Mouse (Mus musculus) forebrain, embryonic 13.5 days (tissue): ENCODE data around the gene Eml5. TPM values are rescaled to one million over a fixed set of nuclear protein-coding genes. Genes with fewer than 3 reads are reported as not detected.

Experiments
- ATAC-seq: fragments of 200-750 bp; cut with Nextera tagmentation; 2 replicates; pipeline ENCODE4 v1.8.0; 2017
- H3K27ac ChIP-seq: fragments of 300-500 bp; sonication (generic); 2 replicates; pipeline ENCODE4 v1.5.1; 2015; ENCODE audit warnings: inconsistent platforms, mild to moderate bottlenecking, moderate library complexity
- H3K27me3 ChIP-seq: fragments of 300-500 bp; sonication (generic); 2 replicates; pipeline ENCODE4 v1.6.1; 2015; ENCODE audit warnings: mild to moderate bottlenecking, inconsistent platforms
- H3K36me3 ChIP-seq: fragments of 300-500 bp; sonication (generic); 2 replicates; pipeline ENCODE4 v1.6.1; 2015; ENCODE audit warnings: mild to moderate bottlenecking, inconsistent platforms; ENCODE audit not compliant: poor library complexity, severe bottlenecking
- H3K4me1 ChIP-seq: fragments of 300-500 bp; sonication (generic); 2 replicates; pipeline ENCODE4 v1.6.1; 2015; ENCODE audit warnings: inconsistent platforms
- H3K4me2 ChIP-seq: fragments of 300-500 bp; sonication (generic); 2 replicates; pipeline ENCODE4 v1.6.1; 2015; ENCODE audit warnings: inconsistent platforms, mild to moderate bottlenecking, moderate library complexity
- H3K4me3 ChIP-seq: fragments of 300-500 bp; sonication (generic); 2 replicates; pipeline ENCODE4 v1.5.1; 2015; ENCODE audit warnings: mild to moderate bottlenecking, inconsistent platforms
- H3K9ac ChIP-seq: fragments of 300-500 bp; sonication (generic); 2 replicates; pipeline ENCODE4 v1.6.1; 2015; ENCODE audit warnings: mild to moderate bottlenecking, inconsistent platforms
- H3K9me3 ChIP-seq: fragments of 300-500 bp; sonication (generic); replicated peaks from 2 replicates; pipeline ENCODE4 v1.6.1; 2016; ENCODE audit warnings: inconsistent platforms
- WGBS: fragments of 180-500 bp; shearing (Covaris S2); methylation state at CpG from one replicate; pipeline ENCODE4 v1.1.7; 2015; 5-methylcytosine and 5-hydroxymethylcytosine counted together
- polyA plus RNA-seq: library from polyadenylated mRNA; unstranded; fragments of >200 nt; fragmentation: Nextera tagmentation; extraction: Ambion mirVana; gene quantifications from 2 replicates; pipeline ENCODE4 v1.2.1, GENCODE M21; 2015

Gene Eml5
- polyA plus RNA-seq, 1 experiment from 2014 or later = 27.0 TPM

DNA sequence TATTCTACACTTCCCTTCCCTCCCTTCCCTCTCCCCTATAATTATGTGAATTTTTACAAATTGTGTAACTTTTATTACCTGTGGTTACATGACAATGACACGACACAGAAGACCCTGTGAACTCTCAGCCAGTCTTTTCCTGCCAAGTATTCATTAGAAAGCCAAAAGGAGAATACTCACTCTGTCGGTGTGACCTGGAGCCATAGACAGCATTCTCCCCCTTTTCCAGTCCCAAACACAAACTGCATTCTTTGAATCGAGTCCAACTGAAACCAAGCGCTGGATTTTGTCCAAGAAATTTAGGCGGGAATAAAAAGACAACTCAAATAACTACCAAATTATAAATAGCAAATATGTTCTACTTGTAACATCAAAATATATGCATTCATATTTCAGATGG, 19.5 kb downstream of the Eml5 start:
- Histone ChIP-seq H3K9ac (no peak overlapping the region), H3K27ac (no peak overlapping the region), H3K4me1 (0 out of 2 replicates have a peak, but pooled peaks cover 3% of the 10 kb centered on the region), H3K4me2 (no peak overlapping the region), H3K4me3 (no peak overlapping the region), H3K27me3 (no peaks in the 10 kb centered on the region), H3K9me3 (no peaks in the 10 kb centered on the region), H3K36me3 (no peaks in the 10 kb centered on the region)
- no peak for ATAC-seq
- WGBS = 47% methylated on average over 5 of the region's 5 CpGs

DNA sequence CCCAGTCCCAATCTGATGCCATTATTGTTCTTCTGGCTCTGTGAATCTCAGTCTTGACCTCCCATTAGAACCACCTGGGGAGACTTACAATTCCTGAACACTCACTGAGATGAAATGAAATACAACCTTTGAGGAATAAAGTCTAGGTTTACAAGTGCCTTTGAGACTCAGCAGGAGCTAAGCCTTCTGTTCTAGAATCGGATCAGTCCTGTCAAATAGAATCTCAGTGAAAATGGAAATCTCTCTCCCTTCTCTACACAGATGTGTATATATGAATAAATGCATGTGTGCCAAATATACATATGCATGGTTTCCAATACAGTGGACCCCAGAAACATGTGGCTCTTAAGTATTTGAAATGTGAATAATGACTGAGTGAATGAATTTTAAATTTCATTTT, 22.6 kb downstream of the Eml5 start:
- WGBS = 31% methylated on average over 1 of the region's 1 CpGs
- H3K9ac ChIP-seq = no peak overlapping the region
- no peak overlapping the region for H3K4me2 ChIP-seq
- H3K27ac ChIP-seq = no peak overlapping the region
- no peak overlapping the region for H3K4me3 ChIP-seq
- H3K4me1 ChIP-seq = 0 out of 2 replicates have a peak, but pooled peaks cover 3% of the 10 kb centered on the region
- ATAC-seq = no peak
- no peaks in the 10 kb centered on the region for H3K36me3 ChIP-seq
- no peaks in the 10 kb centered on the region for H3K9me3 ChIP-seq
- no peaks in the 10 kb centered on the region for H3K27me3 ChIP-seq

DNA sequence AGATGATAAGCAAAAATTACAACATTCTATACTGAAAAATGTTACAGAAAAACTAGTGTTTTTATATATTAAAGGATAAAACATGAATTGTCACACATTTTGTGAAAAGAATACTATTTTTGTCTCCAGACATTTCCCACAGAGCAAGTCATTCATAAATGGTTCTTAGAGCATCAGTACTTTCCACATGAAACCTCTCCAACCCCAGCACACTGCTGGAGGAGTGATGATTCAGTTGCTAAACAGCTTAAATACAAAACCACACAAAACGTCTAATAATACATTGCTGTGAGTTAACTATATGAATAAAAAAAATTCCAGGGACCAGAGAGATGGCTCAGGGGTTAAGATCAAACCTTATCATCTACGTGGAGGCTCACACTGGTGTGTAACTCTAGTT, 26.1 kb downstream of the Eml5 start:
- H3K4me3 ChIP-seq = no peak overlapping the region
- H3K9me3 ChIP-seq = no peaks in the 10 kb centered on the region
- H3K27me3 ChIP-seq = no peaks in the 10 kb centered on the region
- no peak overlapping the region for H3K4me2 ChIP-seq
- no peaks in the 10 kb centered on the region for H3K4me1 ChIP-seq
- H3K36me3 ChIP-seq = peaks cover 6% of the 10 kb centered on the region
- H3K9ac ChIP-seq = no peak overlapping the region
- ATAC-seq = no peak
- 73% methylated on average over 2 of the region's 2 CpGs for WGBS
- no peak overlapping the region for H3K27ac ChIP-seq

DNA sequence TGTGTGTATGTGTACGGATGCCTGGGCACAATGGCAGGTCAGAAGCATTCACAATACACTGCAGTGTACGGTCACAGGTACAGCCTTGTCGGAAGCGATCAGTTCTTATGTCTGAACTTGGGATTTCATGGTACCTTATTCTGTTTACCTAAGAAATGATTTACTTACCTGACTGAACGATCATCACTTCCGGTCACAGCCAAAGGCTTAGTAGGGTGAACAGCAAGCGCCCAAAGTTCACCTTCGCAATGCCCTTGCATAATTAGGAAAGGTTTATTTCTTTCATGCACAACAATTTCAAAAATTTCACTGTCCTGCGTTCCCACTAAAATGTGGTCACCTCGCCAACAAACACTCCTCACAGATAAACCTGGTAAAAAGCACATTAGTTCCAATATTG, 28.4 kb downstream of the Eml5 start:
- WGBS = 97% methylated on average over 10 of the region's 10 CpGs
- no peak for ATAC-seq

DNA sequence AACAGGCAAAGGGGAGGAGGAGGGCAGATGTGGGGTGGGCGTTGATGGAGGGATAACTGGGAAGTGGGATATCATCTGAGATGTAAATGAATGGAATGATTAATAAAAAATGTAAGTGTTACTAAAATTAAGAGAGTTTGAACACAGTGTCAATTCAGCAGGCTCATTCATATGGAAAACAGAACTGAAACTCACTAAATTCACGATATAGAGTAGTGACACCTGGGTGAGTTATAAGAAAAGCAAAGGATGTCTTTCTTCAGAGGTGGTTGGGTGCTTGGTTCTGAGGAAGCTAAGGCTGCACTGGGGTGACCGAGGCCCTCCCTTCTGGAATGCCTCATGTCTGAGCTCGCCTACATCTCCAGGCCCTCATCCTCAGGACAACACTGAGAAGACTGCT, 37.8 kb downstream of the Eml5 start:
- H3K9ac ChIP-seq = no peak overlapping the region
- H3K27me3 ChIP-seq = no peaks in the 10 kb centered on the region
- H3K9me3 ChIP-seq = no peaks in the 10 kb centered on the region; the same call in 1 of the 2 replicates
- H3K4me1 ChIP-seq = no peaks in the 10 kb centered on the region
- no peak overlapping the region for H3K4me2 ChIP-seq
- no peak overlapping the region for H3K27ac ChIP-seq
- H3K36me3 ChIP-seq = peaks cover 65% of the 10 kb centered on the region
- H3K4me3 ChIP-seq = no peak overlapping the region
- no peak for ATAC-seq
- 91% methylated on average over 4 of the region's 4 CpGs for WGBS

More for the DNA sequence above, 28.4 kb downstream of the Eml5 start:
- Histone ChIP-seq H3K4me1 (no peaks in the 10 kb centered on the region), H3K4me2 (no peak overlapping the region), H3K9ac (no peak overlapping the region), H3K9me3 (no peaks in the 10 kb centered on the region), H3K36me3 (peaks cover 20% of the 10 kb centered on the region), H3K27me3 (no peaks in the 10 kb centered on the region), H3K4me3 (no peak overlapping the region), H3K27ac (no peak overlapping the region)

DNA sequence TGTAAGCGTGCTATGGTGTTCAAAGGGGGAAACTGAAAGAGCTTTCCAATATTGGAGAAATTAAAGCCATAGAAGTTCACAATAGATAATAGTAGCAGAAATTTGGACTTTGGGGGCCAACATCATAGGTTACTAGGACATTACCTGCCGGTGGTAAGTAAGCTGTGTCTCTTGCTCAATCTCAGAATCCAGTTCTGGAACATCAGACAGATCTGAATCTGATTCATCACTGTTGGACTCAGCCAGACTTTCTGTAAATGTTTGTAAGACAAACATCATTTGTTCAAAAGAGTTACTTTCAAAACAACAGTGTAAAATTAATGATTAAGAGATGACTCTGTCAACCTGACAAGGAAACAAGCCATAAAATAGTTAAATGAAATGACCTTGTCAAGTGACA, 41.0 kb downstream of the Eml5 start:
- H3K4me3 ChIP-seq = no peak overlapping the region
- no peaks in the 10 kb centered on the region; the same call in 1 of the 2 replicates for H3K9me3 ChIP-seq
- H3K27me3 ChIP-seq = no peaks in the 10 kb centered on the region
- no peaks in the 10 kb centered on the region for H3K4me1 ChIP-seq
- H3K4me2 ChIP-seq = no peak overlapping the region
- no peak for ATAC-seq
- 94% methylated on average over 2 of the region's 2 CpGs for WGBS
- no peak overlapping the region for H3K9ac ChIP-seq
- no peak overlapping the region for H3K27ac ChIP-seq
- H3K36me3 ChIP-seq = peaks cover 49% of the 10 kb centered on the region

DNA sequence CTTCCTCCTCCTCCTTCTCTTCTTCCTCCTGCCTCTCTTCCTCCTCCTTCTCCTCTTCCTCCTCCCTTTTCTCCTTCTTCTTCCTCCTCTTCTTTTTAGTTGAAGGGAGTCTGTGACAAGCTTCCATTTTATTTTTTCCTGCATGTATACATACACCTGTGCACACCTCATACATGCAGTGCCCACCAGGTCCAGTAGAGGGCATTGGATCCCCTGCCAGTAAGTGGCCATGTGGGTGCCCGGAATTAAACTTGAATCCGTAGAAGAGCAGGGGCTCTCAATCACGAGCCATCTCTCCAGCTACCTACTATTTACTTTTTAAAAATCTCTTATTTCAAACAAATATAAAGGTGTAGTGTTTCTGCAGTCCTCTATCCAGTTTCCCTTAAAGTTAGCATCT, 50.5 kb downstream of the Eml5 start:
- ATAC-seq = no peak

DNA sequence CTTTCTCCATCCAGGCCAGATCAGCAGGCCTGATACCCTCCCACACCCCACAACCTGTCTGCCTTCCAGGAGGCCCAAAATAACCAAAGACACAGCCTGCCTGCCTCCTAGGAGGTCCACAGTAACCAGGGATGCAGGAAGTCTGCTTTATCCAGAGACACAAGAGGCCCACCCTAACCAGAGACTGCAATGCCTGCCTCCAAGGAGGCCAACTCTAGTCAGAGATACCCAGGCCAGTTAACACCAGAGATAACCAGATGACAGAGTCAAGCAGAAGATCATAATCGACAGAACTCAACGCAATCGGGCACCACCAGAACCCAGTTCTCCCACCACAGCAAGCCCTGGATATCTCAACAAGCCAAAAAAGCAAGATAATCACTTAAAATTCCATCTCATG, 56.5 kb downstream of the Eml5 start:
- no peak overlapping the region for H3K27ac ChIP-seq
- WGBS = 95% methylated on average over 3 of the region's 3 CpGs

More for the DNA sequence above, 50.5 kb downstream of the Eml5 start:
- no peaks in the 10 kb centered on the region for H3K4me1 ChIP-seq
- no peak overlapping the region for H3K4me2 ChIP-seq
- H3K27me3 ChIP-seq = no peaks in the 10 kb centered on the region
- no peaks in the 10 kb centered on the region for H3K9me3 ChIP-seq
- H3K27ac ChIP-seq = no peak overlapping the region
- WGBS = 31% methylated on average over 3 of the region's 3 CpGs
- peaks cover 11% of the 10 kb centered on the region for H3K36me3 ChIP-seq
- H3K9ac ChIP-seq = no peak overlapping the region
- no peak overlapping the region for H3K4me3 ChIP-seq

DNA sequence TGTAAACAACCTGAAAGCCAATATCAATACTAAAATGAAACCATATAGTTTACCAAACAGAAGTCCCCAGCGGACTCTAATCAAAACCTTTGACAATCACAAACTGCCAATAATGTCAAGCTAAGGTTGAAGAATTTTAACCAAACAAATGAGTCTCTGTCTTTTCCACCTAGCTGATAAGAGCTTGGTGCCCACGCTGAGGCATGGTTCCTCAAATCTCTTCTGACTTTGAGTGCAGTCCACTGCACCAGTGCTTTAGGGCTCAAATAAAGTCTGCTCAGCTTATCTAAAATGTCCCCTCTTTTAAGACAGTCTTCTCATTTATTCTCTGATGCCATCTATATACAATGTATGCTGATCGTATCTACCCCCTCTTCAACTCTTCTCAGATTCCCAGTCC, 61.1 kb downstream of the Eml5 start:
- WGBS = 90% methylated on average over 3 of the region's 3 CpGs

More for the DNA sequence above, 56.5 kb downstream of the Eml5 start:
- Histone ChIP-seq H3K4me3 (no peak overlapping the region), H3K36me3 (peaks cover 18% of the 10 kb centered on the region), H3K9me3 (no peaks in the 10 kb centered on the region), H3K4me1 (no peaks in the 10 kb centered on the region), H3K9ac (no peak overlapping the region), H3K4me2 (no peak overlapping the region), H3K27me3 (no peaks in the 10 kb centered on the region)
- ATAC-seq = no peak

DNA sequence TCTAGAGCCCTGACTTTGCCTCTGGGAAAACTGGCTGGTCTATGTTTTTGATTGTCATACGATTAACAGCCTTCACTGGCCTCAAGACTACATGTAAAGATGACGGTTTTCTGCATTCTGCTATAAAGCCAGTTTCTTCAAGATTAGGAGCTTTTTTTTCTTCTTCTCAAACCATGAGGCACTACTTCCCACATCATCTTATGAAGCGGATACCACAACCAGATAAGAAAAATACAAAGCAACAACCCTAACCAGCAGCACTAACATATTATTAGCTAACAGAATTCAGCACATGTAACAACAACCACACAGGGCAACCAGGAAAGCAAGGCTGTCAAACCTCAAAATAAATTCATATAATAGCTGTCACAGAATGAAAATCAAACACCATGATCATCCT, 63.3 kb downstream of the Eml5 start:
- H3K27ac ChIP-seq = no peak overlapping the region
- WGBS = 95% methylated on average over 3 of the region's 3 CpGs
- H3K4me1 ChIP-seq = no peaks in the 10 kb centered on the region
- H3K4me2 ChIP-seq = no peak overlapping the region
- H3K4me3 ChIP-seq = no peak overlapping the region
- ATAC-seq = no peak
- no peaks in the 10 kb centered on the region for H3K27me3 ChIP-seq
- H3K9me3 ChIP-seq = no peaks in the 10 kb centered on the region
- no peak overlapping the region for H3K9ac ChIP-seq
- H3K36me3 ChIP-seq = peaks cover 27% of the 10 kb centered on the region

More for the DNA sequence above, 61.1 kb downstream of the Eml5 start:
- H3K27me3 ChIP-seq = no peaks in the 10 kb centered on the region
- no peak for ATAC-seq
- H3K4me3 ChIP-seq = no peak overlapping the region
- H3K4me2 ChIP-seq = no peak overlapping the region
- H3K9ac ChIP-seq = no peak overlapping the region
- no peaks in the 10 kb centered on the region for H3K9me3 ChIP-seq
- peaks cover 23% of the 10 kb centered on the region for H3K36me3 ChIP-seq
- no peak overlapping the region for H3K27ac ChIP-seq
- H3K4me1 ChIP-seq = no peaks in the 10 kb centered on the region

DNA sequence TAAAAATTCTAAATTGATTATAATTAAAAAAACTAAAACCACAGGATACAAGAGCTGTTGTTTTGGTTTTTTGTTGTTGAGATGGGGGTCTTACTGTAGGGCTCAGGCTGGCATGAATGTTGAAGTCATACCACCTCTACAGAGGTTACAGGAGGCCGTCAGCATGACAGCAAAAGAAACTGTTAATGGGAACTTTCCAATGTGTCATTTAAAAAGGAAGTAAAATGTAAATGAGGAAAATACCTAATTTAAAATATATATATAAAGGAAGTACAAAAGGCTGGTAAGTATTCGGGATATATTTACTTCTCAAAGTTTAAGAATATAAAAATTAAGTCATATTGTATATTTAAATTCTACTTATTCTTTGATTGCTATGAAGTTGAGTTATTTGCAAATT, 65.8 kb downstream of the Eml5 start:
- 95% methylated on average over 2 of the region's 2 CpGs for whole genome bisulfite sequencing

DNA sequence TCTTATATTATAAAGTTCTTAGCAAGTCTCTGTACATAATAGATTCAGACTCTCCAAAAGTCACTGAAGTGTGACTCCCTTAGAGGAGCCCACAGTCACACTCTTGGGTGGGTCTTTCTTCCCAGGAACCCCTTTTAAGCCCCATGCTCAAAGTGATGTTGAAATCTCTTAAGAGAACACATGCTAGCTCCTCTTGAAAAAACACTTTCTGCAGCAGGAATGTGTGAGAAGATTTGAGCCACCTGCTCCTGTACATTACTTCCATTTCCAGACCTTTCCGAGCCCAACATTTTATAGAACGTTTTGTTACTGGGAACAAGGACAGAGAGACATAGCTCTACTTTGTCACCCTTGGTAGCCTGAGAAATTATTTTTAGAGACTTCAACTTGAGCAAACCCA, 66.4 kb downstream of the Eml5 start:
- Histone ChIP-seq H3K9me3 (no peaks in the 10 kb centered on the region), H3K9ac (no peak overlapping the region), H3K36me3 (peaks cover 30% of the 10 kb centered on the region), H3K4me3 (no peak overlapping the region), H3K27ac (no peak overlapping the region), H3K4me1 (no peaks in the 10 kb centered on the region), H3K27me3 (no peaks in the 10 kb centered on the region), H3K4me2 (no peak overlapping the region)
- ATAC-seq = no peak
- WGBS = 96% methylated on average over 2 of the region's 2 CpGs

More for the DNA sequence above, 65.8 kb downstream of the Eml5 start:
- H3K27ac ChIP-seq = no peak overlapping the region
- H3K36me3 ChIP-seq = peaks cover 30% of the 10 kb centered on the region
- no peaks in the 10 kb centered on the region for H3K4me1 ChIP-seq
- H3K4me2 ChIP-seq = no peak overlapping the region
- no peaks in the 10 kb centered on the region for H3K9me3 ChIP-seq
- H3K9ac ChIP-seq = no peak overlapping the region
- no peak for ATAC-seq
- H3K4me3 ChIP-seq = no peak overlapping the region
- H3K27me3 ChIP-seq = no peaks in the 10 kb centered on the region

DNA sequence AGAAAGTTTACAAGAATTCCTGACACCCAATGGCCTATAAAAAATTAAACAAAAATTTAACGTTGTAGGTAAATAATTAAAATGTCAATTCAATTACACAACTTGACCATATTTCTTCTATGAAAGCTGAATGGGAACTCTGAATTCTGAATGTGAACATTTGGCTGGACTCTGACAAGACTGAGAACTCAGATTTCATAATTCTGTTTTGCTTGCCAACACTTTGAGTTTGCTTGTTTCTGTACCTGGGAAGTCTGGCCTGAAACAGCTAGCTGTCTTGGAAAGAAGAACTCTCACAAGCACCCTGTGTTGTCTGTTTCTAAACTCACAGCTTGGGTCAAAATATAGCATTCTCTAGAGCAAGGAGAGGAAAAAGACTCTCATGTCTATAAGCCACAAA, 67.4 kb downstream of the Eml5 start:
- ATAC-seq = no peak
- Histone ChIP-seq H3K9me3 (no peaks in the 10 kb centered on the region), H3K4me3 (no peak overlapping the region), H3K4me1 (no peaks in the 10 kb centered on the region), H3K27me3 (no peaks in the 10 kb centered on the region), H3K36me3 (peaks cover 31% of the 10 kb centered on the region), H3K4me2 (no peak overlapping the region), H3K9ac (no peak overlapping the region), H3K27ac (no peak overlapping the region)
- 89% methylated on average over 1 of the region's 1 CpGs for WGBS
